Mouse (Mus musculus): Measurements from ENCODE around the gene Gpi1. TPM values are rescaled to one million over a fixed set of nuclear protein-coding genes. Genes with fewer than 3 reads are reported as not detected.

Gpi1 gene
- polyA plus RNA-seq, 1 experiment from 2014 or later = 288 TPM

DNA sequence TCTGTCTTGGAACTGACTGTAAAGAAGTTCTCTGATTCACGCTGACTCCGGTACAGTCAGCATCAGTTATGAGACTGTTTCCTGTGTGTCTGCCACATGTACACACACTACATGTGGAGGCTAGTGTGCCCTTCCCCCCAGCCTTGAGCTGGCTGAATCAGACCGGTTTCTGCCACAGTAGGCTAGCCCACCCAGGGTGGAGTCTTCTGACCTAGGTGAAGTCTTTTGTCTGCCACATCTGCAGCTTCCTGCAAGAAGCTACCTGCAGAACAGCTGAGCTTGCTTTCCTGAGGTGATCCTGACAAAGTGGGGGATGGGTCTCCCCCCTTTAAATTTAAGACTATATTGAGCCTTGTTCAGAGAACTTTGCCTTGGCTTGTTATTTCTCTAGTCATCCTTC is 60.7 kb downstream of the Gpi1 start, which contains the start of gene Uba2:
Gene Uba2 (minus strand): TSS at position 146 of the 400 bp plus-strand sequence.
- peak within 1 kb of the TSS; percentile 92 for H3K27ac ChIP-seq
- H3K9ac ChIP-seq = peak within 1 kb of the TSS; percentile 97
- no peaks in the 10 kb centered on the region for H3K9me3 ChIP-seq
- peak within 1 kb of the TSS; percentile 62 for H3K4me2 ChIP-seq
- peak within 1 kb of the TSS; percentile 94 for H3K4me3 ChIP-seq
- peaks cover 8% of the 10 kb centered on the region for H3K4me1 ChIP-seq
- no peaks in the 10 kb centered on the region for H3K27me3 ChIP-seq
- peaks cover 10% of the 10 kb centered on the region for H3K36me3 ChIP-seq
- ATAC-seq (ENCODE audit: insufficient number of reproducible peaks, low FRiP score, low TSS enrichment, low read depth) = no peak
- WGBS = 86% methylated on average over 3 of the region's 3 CpGs

DNA sequence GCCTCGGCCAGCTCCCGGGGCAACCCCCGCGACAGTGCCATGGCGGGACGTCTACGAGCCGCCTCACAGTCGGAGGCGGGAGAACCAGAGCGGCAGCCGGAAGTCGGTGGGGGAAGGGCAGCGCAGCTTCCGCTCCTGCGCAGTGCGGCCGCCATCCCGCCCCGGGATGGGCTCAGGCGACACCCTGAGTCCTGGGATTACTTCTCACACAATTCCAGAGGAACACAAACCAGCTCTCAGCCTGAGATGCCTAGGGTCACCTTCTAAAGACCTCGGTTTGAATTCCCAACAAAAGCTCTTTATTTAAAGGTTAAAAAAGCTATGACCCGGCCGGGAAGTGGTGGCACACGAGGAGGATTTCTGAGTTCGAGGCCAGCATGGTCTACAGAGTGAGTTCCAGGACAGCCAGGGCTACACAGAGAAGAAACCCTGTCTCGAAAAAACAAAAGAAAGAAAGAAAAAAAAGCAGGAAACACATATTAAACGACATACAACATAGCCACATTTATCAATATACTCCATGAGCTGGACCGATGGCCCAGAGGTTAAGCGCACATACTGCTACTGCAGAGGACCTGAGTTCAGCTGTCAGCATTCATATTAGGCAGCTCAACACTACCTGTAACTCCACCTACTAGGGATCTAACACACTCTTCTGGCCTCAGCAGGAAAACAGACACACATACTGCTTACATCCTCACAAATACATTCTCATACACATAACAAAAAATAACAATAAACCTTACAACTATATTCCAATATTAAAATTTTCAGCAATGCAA is 61.5 kb downstream of the Gpi1 start:
- Histone ChIP-seq H3K9ac (peak overlapping the region; percentile 97), H3K4me1 (peaks cover 8% of the 10 kb centered on the region), H3K36me3 (peaks cover 15% of the 10 kb centered on the region), H3K27ac (peak overlapping the region; percentile 92), H3K4me3 (peak overlapping the region; percentile 94), H3K4me2 (peak overlapping the region; percentile 62), H3K27me3 (no peaks in the 10 kb centered on the region), H3K9me3 (no peaks in the 10 kb centered on the region)
- 9% methylated on average over 30 of the region's 30 CpGs for WGBS
- ATAC-seq (ENCODE audit: insufficient number of reproducible peaks, low FRiP score, low TSS enrichment, low read depth) = peak; percentile 93

DNA sequence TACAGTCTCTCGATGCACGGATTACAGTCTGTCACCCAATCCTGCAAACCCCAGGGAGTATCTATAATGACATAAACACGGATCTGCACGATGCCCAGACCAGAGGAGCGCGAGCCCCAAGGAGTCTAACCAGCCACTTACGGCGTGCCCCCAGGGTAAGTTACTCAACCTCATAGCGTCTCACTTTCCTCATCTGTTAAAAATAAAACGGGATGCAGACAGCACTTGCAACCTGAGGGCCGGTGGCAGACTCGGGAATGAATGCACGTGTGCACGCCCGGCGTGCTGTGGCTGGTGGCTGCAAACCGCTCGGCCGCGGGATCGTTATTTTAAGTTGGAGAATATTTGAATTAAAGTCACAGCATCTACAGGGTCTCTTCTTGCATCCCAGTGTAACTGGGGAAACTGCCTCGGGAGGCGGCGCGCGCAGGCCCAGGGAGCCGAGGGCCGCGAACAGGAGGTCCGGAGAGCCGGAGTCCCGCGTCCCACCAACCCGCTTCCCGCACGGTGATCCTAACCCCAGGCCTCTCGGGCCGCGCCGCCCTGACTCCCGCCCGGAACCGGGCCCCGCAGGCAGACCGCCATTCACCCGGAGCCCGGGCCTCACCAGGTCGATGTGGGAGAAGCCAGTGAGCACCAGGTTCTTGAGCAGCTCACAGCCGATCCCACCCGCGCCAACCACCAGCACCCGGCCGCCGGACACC is 62.2 kb downstream of the Gpi1 start:
- Histone ChIP-seq H3K9ac (peak overlapping the region; percentile 97), H3K36me3 (peaks cover 23% of the 10 kb centered on the region), H3K4me3 (peak overlapping the region; percentile 94), H3K4me1 (peaks cover 8% of the 10 kb centered on the region), H3K4me2 (peak overlapping the region; percentile 62), H3K27me3 (no peaks in the 10 kb centered on the region), H3K9me3 (no peaks in the 10 kb centered on the region), H3K27ac (peak overlapping the region; percentile 92)
- under 1% methylated on average over 54 of the region's 54 CpGs for whole genome bisulfite sequencing
- peak; percentile 67 for ATAC-seq (ENCODE audit: insufficient number of reproducible peaks, low FRiP score, low TSS enrichment, low read depth)

DNA sequence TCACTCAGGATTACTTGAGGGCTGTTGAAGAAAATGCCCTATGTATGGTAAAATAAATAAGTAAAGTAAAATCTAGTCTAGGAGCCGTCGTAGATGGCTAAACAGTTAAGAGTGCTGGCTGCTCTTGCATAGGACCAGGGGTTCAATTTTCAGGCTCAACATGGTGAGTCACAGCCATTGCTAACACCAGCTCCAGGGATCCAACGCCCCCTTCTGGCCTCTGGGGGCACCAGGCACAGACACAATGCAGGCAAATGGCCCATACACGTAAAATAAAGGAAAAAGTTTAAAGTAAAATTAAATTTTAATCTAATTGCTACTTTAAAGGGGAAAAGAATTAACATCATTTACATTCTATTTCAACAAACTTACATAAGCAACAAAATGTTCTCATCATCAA is 63.3 kb downstream of the Gpi1 start:
- no peaks in the 10 kb centered on the region for H3K9me3 ChIP-seq
- H3K4me1 ChIP-seq = peaks cover 8% of the 10 kb centered on the region
- peaks cover 33% of the 10 kb centered on the region for H3K36me3 ChIP-seq
- H3K9ac ChIP-seq = no peak overlapping the region
- 53% methylated on average over 4 of the region's 4 CpGs for WGBS
- ATAC-seq (ENCODE audit: insufficient number of reproducible peaks, low FRiP score, low TSS enrichment, low read depth) = no peak
- 0 out of 2 replicates have a peak overlapping the region, but pooled peaks have one; percentile 19 for H3K4me2 ChIP-seq
- no peaks in the 10 kb centered on the region for H3K27me3 ChIP-seq
- no peak overlapping the region for H3K27ac ChIP-seq
- H3K4me3 ChIP-seq = no peak overlapping the region

DNA sequence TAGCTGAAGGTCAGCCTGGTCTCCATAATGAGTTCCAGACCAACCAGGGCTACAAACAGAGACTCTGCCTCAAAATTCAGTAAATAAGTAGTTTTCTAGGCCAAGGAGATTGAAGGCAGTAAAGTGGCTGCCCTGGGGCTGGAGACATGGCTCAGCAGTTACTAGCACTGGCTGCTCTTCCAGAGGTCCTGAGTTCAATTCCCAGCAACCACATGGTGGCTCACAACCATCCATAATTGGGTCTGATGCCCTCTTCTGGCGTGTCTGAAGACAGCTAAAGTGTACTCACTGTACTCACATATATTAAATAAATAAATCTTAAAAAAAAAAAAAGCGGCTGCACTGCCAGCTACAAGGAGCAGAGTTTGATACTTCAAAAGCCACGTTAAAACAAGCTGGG is 64.1 kb downstream of the Gpi1 start:
- Histone ChIP-seq H3K9me3 (no peaks in the 10 kb centered on the region), H3K9ac (no peak overlapping the region), H3K4me2 (no peak overlapping the region), H3K27ac (no peak overlapping the region), H3K4me3 (no peak overlapping the region), H3K27me3 (no peaks in the 10 kb centered on the region), H3K36me3 (peaks cover 42% of the 10 kb centered on the region), H3K4me1 (peaks cover 8% of the 10 kb centered on the region)
- WGBS = 81% methylated on average over 3 of the region's 3 CpGs
- ATAC-seq (ENCODE audit: insufficient number of reproducible peaks, low FRiP score, low TSS enrichment, low read depth) = no peak

DNA sequence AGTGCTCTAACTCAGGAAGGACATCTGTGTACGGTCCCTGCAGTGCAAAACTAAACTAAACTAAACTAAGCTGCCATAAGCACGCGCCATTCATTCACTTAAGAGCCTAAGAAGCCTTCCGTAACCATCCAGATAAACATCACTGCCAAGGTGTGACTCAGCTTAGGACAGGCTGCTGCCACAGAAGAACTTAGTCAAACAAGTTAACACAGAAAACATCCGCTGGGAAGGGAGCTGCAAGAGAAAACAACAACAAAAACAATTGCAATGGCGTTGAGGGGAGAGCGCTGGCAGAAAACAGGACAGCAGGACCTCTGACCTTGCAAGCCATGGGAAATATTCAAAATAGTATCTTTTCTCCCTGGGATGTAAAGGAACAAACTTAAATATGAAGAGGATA is 65.5 kb downstream of the Gpi1 start:
- Histone ChIP-seq H3K27me3 (no peaks in the 10 kb centered on the region), H3K27ac (no peak overlapping the region), H3K4me3 (no peak overlapping the region), H3K36me3 (peaks cover 54% of the 10 kb centered on the region), H3K4me1 (peaks cover 8% of the 10 kb centered on the region), H3K4me2 (no peak overlapping the region), H3K9me3 (no peaks in the 10 kb centered on the region), H3K9ac (no peak overlapping the region)
- ATAC-seq (ENCODE audit: insufficient number of reproducible peaks, low FRiP score, low TSS enrichment, low read depth) = no peak
- 91% methylated on average over 7 of the region's 7 CpGs for WGBS

DNA sequence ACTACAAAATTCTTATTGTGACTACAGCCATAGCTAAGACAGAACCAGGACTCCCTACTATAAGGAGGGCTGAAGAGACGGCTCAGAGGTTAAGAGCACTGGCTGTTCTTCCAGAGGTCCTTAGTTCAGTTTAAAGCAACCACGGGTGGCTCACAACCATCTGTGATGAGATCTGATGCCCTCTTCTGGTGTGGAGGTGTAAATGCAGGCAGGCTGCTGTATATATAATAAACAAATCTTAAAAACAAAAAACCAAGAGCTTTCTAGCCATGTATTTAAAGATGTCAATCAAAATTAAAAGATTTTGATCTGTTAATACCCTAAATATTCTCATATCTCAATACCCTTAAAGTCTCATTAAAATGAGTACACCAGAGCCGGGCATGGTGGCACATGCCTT is 71.0 kb downstream of the Gpi1 start:
- Histone ChIP-seq H3K4me1 (no peaks in the 10 kb centered on the region), H3K4me3 (no peak overlapping the region), H3K36me3 (peaks cover 91% of the 10 kb centered on the region), H3K27me3 (no peaks in the 10 kb centered on the region), H3K9ac (no peak overlapping the region), H3K4me2 (no peak overlapping the region), H3K27ac (no peak overlapping the region), H3K9me3 (no peaks in the 10 kb centered on the region)
- ATAC-seq (ENCODE audit: insufficient number of reproducible peaks, low FRiP score, low TSS enrichment, low read depth) = no peak
- WGBS = 91% methylated on average over 3 of the region's 3 CpGs

DNA sequence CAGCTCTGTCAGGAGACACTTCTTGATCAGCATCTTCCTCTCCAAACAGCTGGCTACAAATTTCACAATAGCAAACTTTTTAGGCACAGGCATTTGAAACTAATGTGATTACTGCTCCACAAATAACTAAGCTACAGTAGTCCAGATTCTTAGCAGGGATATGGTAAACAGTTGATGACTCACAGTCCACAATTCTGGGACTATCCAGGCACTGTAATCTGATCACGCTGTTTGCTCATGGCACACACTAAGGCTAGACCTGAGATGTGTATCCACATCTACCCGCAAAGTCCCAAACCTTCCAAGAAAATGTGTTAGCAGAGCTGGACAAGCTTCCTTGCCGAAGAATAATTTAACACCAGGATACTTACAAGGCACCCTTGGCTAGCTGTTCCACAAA is 72.1 kb downstream of the Gpi1 start:
- H3K9ac ChIP-seq = no peak overlapping the region
- no peak for ATAC-seq (ENCODE audit: insufficient number of reproducible peaks, low FRiP score, low TSS enrichment, low read depth)
- no peaks in the 10 kb centered on the region for H3K27me3 ChIP-seq
- 95% methylated on average over 3 of the region's 3 CpGs for WGBS
- no peaks in the 10 kb centered on the region for H3K4me1 ChIP-seq
- peaks cover 92% of the 10 kb centered on the region for H3K36me3 ChIP-seq
- no peak overlapping the region for H3K27ac ChIP-seq
- H3K9me3 ChIP-seq = no peaks in the 10 kb centered on the region
- H3K4me2 ChIP-seq = no peak overlapping the region
- no peak overlapping the region for H3K4me3 ChIP-seq

Other genes with a start within 250 kb of the Gpi1 start
- gene Scgb2b27, start 216.4 kb downstream of the Gpi1 start, polyA plus RNA-seq (2015; fragmentation: Nextera tagmentation; extraction: Ambion mirVana) = not detected in 2 replicates
- not detected in 2 replicates for gene Scgb1b27, start 208.9 kb downstream of the Gpi1 start, polyA plus RNA-seq (2015; fragmentation: Nextera tagmentation; extraction: Ambion mirVana)
- gene Scgb1b30, start 134.9 kb downstream of the Gpi1 start, polyA plus RNA-seq (2015; fragmentation: Nextera tagmentation; extraction: Ambion mirVana) = not detected in 2 replicates
- gene Wtip, start 97.1 kb downstream of the Gpi1 start, polyA plus RNA-seq (2015; fragmentation: Nextera tagmentation; extraction: Ambion mirVana) = 6.4 and 8.0 TPM in 2 replicates
- 186 and 190 TPM in 2 replicates for gene Uba2, start 60.7 kb downstream of the Gpi1 start, polyA plus RNA-seq (2015; fragmentation: Nextera tagmentation; extraction: Ambion mirVana)
- gene Pdcd2l, start 33.7 kb downstream of the Gpi1 start, polyA plus RNA-seq (2015; fragmentation: Nextera tagmentation; extraction: Ambion mirVana) = 59.1 and 59.9 TPM in 2 replicates
- gene Gm6096, start 20.7 kb upstream of the Gpi1 start, polyA plus RNA-seq (2015; fragmentation: Nextera tagmentation; extraction: Ambion mirVana) = not detected in 2 replicates
- gene 4931406P16Rik, start 83.2 kb upstream of the Gpi1 start, polyA plus RNA-seq (2015; fragmentation: Nextera tagmentation; extraction: Ambion mirVana) = 30.3 and 30.5 TPM in 2 replicates
- 76.0 and 82.7 TPM in 2 replicates for gene Lsm14a, start 163.0 kb upstream of the Gpi1 start, polyA plus RNA-seq (2015; fragmentation: Nextera tagmentation; extraction: Ambion mirVana)

Measured in limb, embryonic 15.5 days (tissue).